Mouse (Mus musculus) hindbrain, embryonic 10.5 days (tissue): ENCODE measurements around the gene Aaed1. TPM values are rescaled to one million over a fixed set of nuclear protein-coding genes. Genes with fewer than 3 reads are reported as not detected.

ENCODE experiments used
- DNase-seq: peaks from one replicate; pipeline ENCODE4 v3.0.0-alpha.2; 2017; ENCODE audit warnings: low spot score
- H3K27ac ChIP-seq: fragments of 300-500 bp; sonication (generic); 2 replicates; pipeline ENCODE4 v1.5.1; 2016; ENCODE audit warnings: mild to moderate bottlenecking, moderate library complexity
- H3K27me3 ChIP-seq: fragments of 300-500 bp; sonication (generic); 2 replicates; pipeline ENCODE4 v1.6.1; 2016; ENCODE audit warnings: mild to moderate bottlenecking; ENCODE audit not compliant: poor library complexity, insufficient read depth, severe bottlenecking
- H3K36me3 ChIP-seq: fragments of 300-500 bp; sonication (generic); 2 replicates; pipeline ENCODE4 v1.6.1; 2016; ENCODE audit warnings: mild to moderate bottlenecking, moderate library complexity
- H3K4me1 ChIP-seq: fragments of 300-500 bp; sonication (generic); replicated peaks from 2 replicates; pipeline ENCODE4 v1.6.1; 2016; ENCODE audit warnings: mild to moderate bottlenecking
- H3K4me3 ChIP-seq: fragments of 300-500 bp; sonication (generic); 2 replicates; pipeline ENCODE4 v1.5.1; 2016; ENCODE audit warnings: mild to moderate bottlenecking, moderate library complexity
- H3K9me3 ChIP-seq: fragments of 300-500 bp; sonication (generic); 2 replicates; pipeline ENCODE4 v1.6.1; 2016; ENCODE audit warnings: mild to moderate bottlenecking, moderate library complexity
- WGBS: fragments of 180-500 bp; shearing (Covaris S2); methylation state at CpG from one replicate; pipeline ENCODE4 v1.1.7; 2016; 5-methylcytosine and 5-hydroxymethylcytosine counted together
- polyA plus RNA-seq: library from polyadenylated mRNA; unstranded; fragments of >200 nt; fragmentation: Nextera tagmentation; extraction: Ambion mirVana; gene quantifications from 2 replicates; pipeline ENCODE4 v1.2.1, GENCODE M21; 2016

Aaed1 gene
- polyA plus RNA-seq, 1 experiment from 2014 or later: 21.5 TPM

DNA sequence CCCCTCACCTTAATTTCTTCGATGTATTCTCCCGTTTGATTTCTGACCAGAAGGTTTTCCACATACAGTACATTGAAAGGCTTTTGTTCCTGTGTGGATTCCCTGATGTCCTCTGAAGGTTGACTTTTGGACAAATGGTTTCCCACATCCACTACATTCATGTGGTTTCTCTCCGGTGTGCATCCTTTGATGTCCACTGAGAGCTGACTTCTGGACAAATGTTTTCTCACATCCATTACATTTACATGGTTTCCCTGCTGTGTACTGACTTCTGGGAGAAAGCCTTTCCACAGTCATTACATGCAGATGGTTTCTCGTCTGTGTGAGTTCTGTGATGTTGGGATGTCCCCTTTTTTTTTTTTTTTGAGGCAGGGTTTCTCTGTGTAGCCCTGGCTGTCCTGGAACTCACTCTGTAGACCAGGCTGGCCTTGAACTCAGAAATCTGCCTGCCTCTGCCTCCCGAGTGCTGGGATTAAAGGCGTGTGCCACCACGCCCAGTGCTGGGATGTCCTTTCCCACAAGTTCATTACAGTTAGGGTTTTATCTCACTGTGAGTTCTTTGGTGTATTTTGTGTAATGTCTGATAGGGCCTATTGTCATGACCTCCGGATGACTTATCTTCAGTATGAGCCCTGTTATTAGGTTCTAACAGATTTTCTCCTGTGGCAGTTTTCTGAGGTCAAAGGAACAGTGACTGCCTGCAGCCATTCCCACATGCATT is 10.2 kb upstream of the Aaed1 start:
- H3K36me3 ChIP-seq: no peaks in the 10 kb centered on the region
- no peaks in the 10 kb centered on the region for H3K27me3 ChIP-seq
- no peak overlapping the region for H3K27ac ChIP-seq
- DNase-seq: no peak
- no peaks in the 10 kb centered on the region for H3K4me1 ChIP-seq
- WGBS: 84% methylated on average over 8 of the region's 8 CpGs
- no peaks in the 10 kb centered on the region for H3K9me3 ChIP-seq
- no peak overlapping the region for H3K4me3 ChIP-seq

GRCm38 (mm10) chr13:64320334-64320733 is 7.8 kb upstream of the Aaed1 start:
- no peak for DNase-seq
- 84% methylated on average over 8 of the region's 8 CpGs for WGBS

GRCm38 (mm10) chr13:64319782-64320181 is 7.3 kb upstream of the Aaed1 start:
- DNase-seq: no peak
- H3K27ac ChIP-seq: no peak overlapping the region
- H3K4me3 ChIP-seq: no peak overlapping the region
- no peaks in the 10 kb centered on the region for H3K36me3 ChIP-seq
- H3K9me3 ChIP-seq: no peaks in the 10 kb centered on the region
- H3K4me1 ChIP-seq: no peaks in the 10 kb centered on the region
- H3K27me3 ChIP-seq: no peaks in the 10 kb centered on the region

More at GRCm38 (mm10) chr13:64320334-64320733, 7.8 kb upstream of the Aaed1 start:
- no peaks in the 10 kb centered on the region for H3K4me1 ChIP-seq
- H3K9me3 ChIP-seq: no peaks in the 10 kb centered on the region
- no peak overlapping the region for H3K4me3 ChIP-seq
- H3K27ac ChIP-seq: no peak overlapping the region
- H3K27me3 ChIP-seq: no peaks in the 10 kb centered on the region
- H3K36me3 ChIP-seq: no peaks in the 10 kb centered on the region

DNA sequence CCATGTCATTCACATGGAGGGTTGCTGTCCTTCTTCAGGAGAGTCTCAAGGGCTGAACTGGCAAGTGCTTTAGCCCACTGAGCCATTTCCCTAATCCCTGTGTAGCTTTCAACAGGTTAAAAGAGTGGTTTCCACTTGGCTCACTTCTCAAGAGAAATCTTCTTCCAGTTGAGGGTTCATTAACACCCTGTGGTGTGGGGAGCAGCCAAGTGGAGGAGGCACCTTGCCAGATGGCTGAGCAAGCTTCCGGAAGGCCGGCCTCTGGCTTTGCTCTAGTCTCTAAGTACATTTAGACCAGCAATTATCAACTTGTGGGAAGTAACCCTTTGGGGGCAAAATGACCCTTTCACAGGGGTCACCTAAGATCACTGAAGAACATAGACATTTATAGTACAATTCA is 5.8 kb upstream of the Aaed1 start:
- 88% methylated on average over 2 of the region's 2 CpGs for WGBS
- Histone ChIP-seq H3K27ac (no peak overlapping the region), H3K9me3 (no peaks in the 10 kb centered on the region), H3K36me3 (no peaks in the 10 kb centered on the region), H3K27me3 (no peaks in the 10 kb centered on the region), H3K4me1 (no peaks in the 10 kb centered on the region), H3K4me3 (no peak overlapping the region)
- DNase-seq: no peak

- no peak overlapping the region for H3K4me3 ChIP-seq
- no peaks in the 10 kb centered on the region for H3K9me3 ChIP-seq
- no peaks in the 10 kb centered on the region for H3K27me3 ChIP-seq
- WGBS: 2% methylated on average over 3 of the region's 3 CpGs
- H3K36me3 ChIP-seq: no peaks in the 10 kb centered on the region
- no peak for DNase-seq
- H3K27ac ChIP-seq: no peak overlapping the region
- H3K4me1 ChIP-seq: peaks cover 10% of the 10 kb centered on the region
Measured at GRCm38 (mm10) chr13:64315483-64316050, 3.1 kb upstream of the Aaed1 start.

DNA sequence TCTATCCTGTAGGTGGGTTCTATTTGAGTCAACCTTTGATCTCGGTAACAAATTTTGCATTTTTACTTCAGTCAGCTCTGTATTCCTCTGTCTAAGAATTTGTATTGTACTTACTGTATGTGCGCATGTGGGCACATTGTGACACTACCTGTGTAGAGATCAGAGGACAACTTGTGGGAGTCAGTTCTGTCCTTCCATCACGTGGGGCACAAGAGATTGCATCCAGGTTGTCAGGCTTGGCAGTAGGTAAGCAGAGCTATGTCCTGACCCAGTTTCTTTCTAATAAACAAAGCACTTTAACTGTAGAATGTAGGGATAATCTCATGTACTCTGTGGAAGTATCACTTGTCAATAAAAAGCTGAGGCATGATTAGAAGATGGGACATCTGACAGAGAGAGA is 1.5 kb upstream of the Aaed1 start:
- Histone ChIP-seq H3K4me1 (peaks cover 10% of the 10 kb centered on the region), H3K4me3 (no peak overlapping the region), H3K27ac (no peak overlapping the region), H3K36me3 (no peaks in the 10 kb centered on the region), H3K9me3 (no peaks in the 10 kb centered on the region), H3K27me3 (no peaks in the 10 kb centered on the region)
- WGBS: 71% methylated on average over 3 of the region's 3 CpGs
- no peak for DNase-seq

- Histone ChIP-seq H3K27me3 (no peaks in the 10 kb centered on the region), H3K4me3 (peak overlapping the region; percentile 72), H3K4me1 (peaks cover 10% of the 10 kb centered on the region), H3K9me3 (no peaks in the 10 kb centered on the region), H3K27ac (peak overlapping the region; percentile 92), H3K36me3 (peaks cover 3% of the 10 kb centered on the region)
- no peak for DNase-seq
- 2% methylated on average over 2 of the region's 2 CpGs for WGBS
Measured at GRCm38 (mm10) chr13:64312916-64313289, 393 bp upstream of the Aaed1 start.

GRCm38 (mm10) chr13:64311266-64311665 is 1.2 kb downstream of the Aaed1 start:
- H3K27me3 ChIP-seq: no peaks in the 10 kb centered on the region
- WGBS: 92% methylated on average over 1 of the region's 1 CpGs
- peak overlapping the region; percentile 72 for H3K4me3 ChIP-seq
- H3K36me3 ChIP-seq: peaks cover 11% of the 10 kb centered on the region
- peaks cover 10% of the 10 kb centered on the region for H3K4me1 ChIP-seq
- no peaks in the 10 kb centered on the region for H3K9me3 ChIP-seq
- H3K27ac ChIP-seq: no peak overlapping the region
- DNase-seq: no peak

DNA sequence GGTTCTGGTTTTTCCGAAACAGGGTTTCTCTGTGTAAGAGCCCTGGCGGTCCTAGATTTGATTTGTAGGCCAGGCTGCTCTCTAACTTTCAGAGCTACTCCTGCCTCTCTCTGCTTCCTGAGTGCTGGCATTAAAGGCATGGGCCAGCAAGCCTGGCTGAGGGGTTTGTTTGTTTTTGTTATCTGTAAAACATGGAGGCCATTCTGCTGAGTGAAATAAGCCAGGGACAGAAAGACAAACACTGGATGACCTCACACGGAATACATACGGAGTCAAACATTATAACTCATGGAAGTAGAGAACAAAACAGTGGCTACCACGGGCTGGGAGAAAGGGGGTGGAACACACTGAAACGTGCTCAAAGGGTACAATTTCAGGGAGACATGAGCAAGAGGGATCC is 1.9 kb downstream of the Aaed1 start:
- no peak overlapping the region for H3K4me3 ChIP-seq
- DNase-seq: no peak
- H3K27me3 ChIP-seq: no peaks in the 10 kb centered on the region
- H3K36me3 ChIP-seq: peaks cover 11% of the 10 kb centered on the region
- H3K9me3 ChIP-seq: no peaks in the 10 kb centered on the region
- no peak overlapping the region for H3K27ac ChIP-seq
- WGBS: 85% methylated on average over 6 of the region's 6 CpGs
- peaks cover 10% of the 10 kb centered on the region for H3K4me1 ChIP-seq

GRCm38 (mm10) chr13:64309842-64310241 is 2.7 kb downstream of the Aaed1 start:
- Histone ChIP-seq H3K27me3 (no peaks in the 10 kb centered on the region), H3K4me1 (peaks cover 10% of the 10 kb centered on the region), H3K9me3 (no peaks in the 10 kb centered on the region), H3K36me3 (peaks cover 11% of the 10 kb centered on the region), H3K27ac (no peak overlapping the region), H3K4me3 (no peak overlapping the region)
- 89% methylated on average over 11 of the region's 11 CpGs for WGBS
- DNase-seq: no peak

DNA sequence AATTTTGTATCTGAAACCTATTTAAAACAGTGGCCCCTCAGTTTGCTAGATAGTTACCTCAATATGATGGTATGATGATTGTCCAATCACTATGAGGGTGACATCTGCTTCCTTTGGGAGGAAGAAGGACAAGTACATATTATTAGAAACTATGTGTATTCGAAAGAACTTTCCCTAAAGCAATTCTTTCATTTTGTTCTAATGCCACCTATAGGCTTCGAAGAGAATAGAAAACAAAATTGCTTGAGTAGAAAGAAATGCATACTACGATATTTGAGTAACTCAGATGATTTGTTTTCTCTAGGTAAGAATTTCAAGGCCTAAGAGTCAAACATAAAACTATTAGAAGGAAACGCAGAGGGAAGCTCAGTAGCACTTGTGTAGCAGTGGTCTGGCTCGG is 3.5 kb downstream of the Aaed1 start:
- Histone ChIP-seq H3K4me1 (peaks cover 10% of the 10 kb centered on the region), H3K27me3 (no peaks in the 10 kb centered on the region), H3K36me3 (peaks cover 11% of the 10 kb centered on the region), H3K27ac (no peak overlapping the region), H3K9me3 (no peaks in the 10 kb centered on the region), H3K4me3 (no peak overlapping the region)
- no peak for DNase-seq
- WGBS: 78% methylated on average over 5 of the region's 5 CpGs

GRCm38 (mm10) chr13:64307508-64307907 is 5.0 kb downstream of the Aaed1 start:
- H3K36me3 ChIP-seq: peaks cover 18% of the 10 kb centered on the region
- no peak overlapping the region for H3K27ac ChIP-seq
- WGBS: 85% methylated on average over 5 of the region's 5 CpGs
- peaks cover 5% of the 10 kb centered on the region for H3K4me1 ChIP-seq
- no peaks in the 10 kb centered on the region for H3K27me3 ChIP-seq
- H3K4me3 ChIP-seq: no peak overlapping the region
- no peak for DNase-seq
- no peaks in the 10 kb centered on the region for H3K9me3 ChIP-seq

DNA sequence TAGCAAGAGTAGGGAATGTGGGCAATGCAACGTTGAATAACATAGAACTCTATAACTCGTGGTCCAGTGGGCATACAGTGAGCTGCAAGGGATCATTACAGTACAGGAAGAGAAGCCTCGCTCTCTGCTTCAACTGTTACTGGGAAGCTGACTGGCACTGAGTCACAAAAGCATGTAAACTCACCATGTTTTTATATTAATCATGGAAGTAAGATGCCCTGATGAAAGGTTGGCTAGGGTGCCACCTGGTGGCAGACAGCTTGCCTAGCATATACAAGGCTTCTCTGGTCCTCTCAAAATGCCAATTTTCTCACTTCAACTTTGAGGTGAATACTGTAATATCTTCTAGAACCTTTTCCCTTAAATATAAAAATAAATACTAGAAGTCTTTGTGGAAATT is 6.4 kb downstream of the Aaed1 start:
- no peak overlapping the region for H3K27ac ChIP-seq
- no peak overlapping the region for H3K4me3 ChIP-seq
- no peaks in the 10 kb centered on the region for H3K27me3 ChIP-seq
- peak; percentile 64 for DNase-seq
- H3K4me1 ChIP-seq: no peaks in the 10 kb centered on the region
- H3K36me3 ChIP-seq: peaks cover 18% of the 10 kb centered on the region
- 79% methylated on average over 3 of the region's 3 CpGs for WGBS
- H3K9me3 ChIP-seq: no peaks in the 10 kb centered on the region
